Mouse (Mus musculus) liver, embryonic 11.5 days (tissue): ENCODE data around the gene Cyb561d2. TPM values are rescaled to one million over a fixed set of nuclear protein-coding genes. Genes with fewer than 3 reads are reported as not detected.

ENCODE experiments used
- ATAC-seq: fragments of 200-750 bp; cut with Nextera tagmentation; replicated peaks from 2 replicates; pipeline ENCODE4 v1.8.0; 2017; ENCODE audit warnings: moderate number of reproducible peaks, mild to moderate bottlenecking, moderate TSS enrichment, moderate library complexity; ENCODE audit not compliant: low FRiP score
- DNase-seq: peaks from one replicate; pipeline ENCODE4 v3.0.0-alpha.2; 2017; ENCODE audit warnings: low spot score
- H3K27ac ChIP-seq: fragments of 300-500 bp; sonication (generic); 2 replicates; pipeline ENCODE4 v1.5.1; 2014; ENCODE audit warnings: mild to moderate bottlenecking, low read depth, low read length, control low read depth
- H3K27me3 ChIP-seq: fragments of 300-500 bp; sonication (generic); replicated peaks from 2 replicates; pipeline ENCODE4 v1.6.1; 2014; ENCODE audit warnings: low read length, mixed read lengths; ENCODE audit not compliant: control insufficient read depth, insufficient read depth
- H3K36me3 ChIP-seq: fragments of 300-500 bp; sonication (generic); 2 replicates; pipeline ENCODE4 v1.6.1; 2014; ENCODE audit warnings: mild to moderate bottlenecking, low read length, moderate library complexity, mixed read lengths; ENCODE audit not compliant: control insufficient read depth, insufficient read depth
- H3K4me1 ChIP-seq: fragments of 300-500 bp; sonication (generic); replicated peaks from 2 replicates; pipeline ENCODE4 v1.6.1; 2014; ENCODE audit warnings: low read length, mixed read lengths; ENCODE audit not compliant: control insufficient read depth, insufficient read depth
- H3K4me2 ChIP-seq: fragments of 300-500 bp; sonication (generic); 2 replicates; pipeline ENCODE4 v1.6.1; 2014; ENCODE audit warnings: mild to moderate bottlenecking, control low read depth, moderate library complexity
- H3K4me3 ChIP-seq: fragments of 300-500 bp; sonication (generic); 2 replicates; pipeline ENCODE4 v1.5.1; 2014; ENCODE audit warnings: low read depth, low read length, control low read depth
- H3K9ac ChIP-seq: fragments of 300-500 bp; sonication (generic); 2 replicates; pipeline ENCODE4 v1.6.1; 2014; ENCODE audit warnings: low read depth, low read length, control low read depth
- H3K9me3 ChIP-seq: fragments of 300-500 bp; sonication (generic); 2 replicates; pipeline ENCODE4 v1.6.1; 2016; ENCODE audit warnings: low read length, inconsistent platforms, mixed read lengths; ENCODE audit not compliant: control insufficient read depth
- WGBS: fragments of 180-500 bp; shearing (Covaris S2); extraction: QIAGEN DNeasy Blood & Tissue Kit; methylation state at CpG from one replicate; pipeline ENCODE4 v1.1.7; 2014; 5-methylcytosine and 5-hydroxymethylcytosine counted together
- polyA plus RNA-seq: library from polyadenylated mRNA; unstranded; fragments of >200 nt; fragmentation: Nextera tagmentation; extraction: Ambion mirVana; gene quantifications from 2 replicates; pipeline ENCODE4 v1.2.1, GENCODE M21; 2014

The Cyb561d2 gene
- polyA plus RNA-seq, 1 experiment from 2014 or later: 28.9 TPM

DNA sequence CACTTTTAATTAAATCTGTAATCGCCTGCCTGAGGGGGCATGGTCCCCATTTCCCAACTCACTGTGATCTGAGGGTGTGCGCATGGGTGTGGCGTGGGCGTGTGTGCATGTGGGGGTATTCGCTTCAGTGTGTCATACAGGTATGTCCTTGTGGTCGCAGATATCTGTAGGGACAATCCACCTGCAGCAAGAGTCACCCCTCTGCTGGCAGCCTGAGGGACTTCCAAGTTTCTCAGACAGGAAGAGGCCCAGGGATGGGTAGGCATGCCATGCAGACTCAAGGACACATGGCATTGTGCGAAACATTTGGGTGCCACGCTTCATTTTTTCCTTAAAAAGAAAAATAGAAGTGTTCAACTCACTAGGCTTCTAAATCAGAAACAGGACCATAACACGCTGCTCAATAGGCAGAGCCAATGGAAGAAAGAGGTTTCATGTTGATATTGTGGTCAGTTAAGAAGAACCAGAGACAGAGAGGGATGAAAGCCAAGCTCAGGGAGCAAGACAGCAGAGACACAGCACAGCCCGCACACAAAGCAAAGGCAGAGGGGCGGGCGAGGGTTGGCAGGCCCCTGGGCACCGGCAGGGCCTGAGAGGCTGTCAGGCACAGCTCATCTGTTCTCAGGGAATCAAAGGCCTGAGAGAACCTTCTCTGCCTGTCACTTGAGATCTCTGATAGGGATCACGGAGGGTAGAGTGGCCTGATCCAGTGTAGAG lies 31.5 kb downstream of the Cyb561d2 start:
- 81% methylated on average over 14 of the region's 14 CpGs for WGBS
- Histone ChIP-seq H3K27me3 (peaks cover 13% of the 10 kb centered on the region), H3K9me3 (no peaks in the 10 kb centered on the region), H3K4me2 (no peak overlapping the region), H3K36me3 (no peaks in the 10 kb centered on the region), H3K27ac (no peak overlapping the region), H3K9ac (no peak overlapping the region), H3K4me3 (no peak overlapping the region), H3K4me1 (0 out of 2 replicates have a peak, but pooled peaks cover 4% of the 10 kb centered on the region)
- DNase-seq (no peak), ATAC-seq (no peak)

DNA sequence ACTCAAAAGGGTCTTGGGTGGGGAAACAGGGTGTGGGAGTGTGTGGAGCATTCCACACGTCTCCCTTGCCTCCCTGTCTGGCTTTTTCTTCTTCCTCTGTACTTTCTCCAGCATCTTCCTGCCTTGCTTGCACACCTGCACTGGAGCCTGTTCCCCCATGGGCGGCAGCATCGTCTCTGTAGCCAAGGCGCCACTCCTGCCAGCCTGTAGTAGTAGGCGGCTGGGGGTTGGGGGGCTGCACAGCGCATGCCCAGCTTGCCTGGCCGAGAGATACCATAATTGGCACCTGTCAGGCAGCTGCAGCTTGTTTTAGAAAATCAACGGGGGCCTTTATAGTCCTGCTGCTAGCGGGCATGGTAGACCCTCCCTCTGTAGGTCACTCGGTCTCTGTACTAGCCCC lies 33.7 kb downstream of the Cyb561d2 start:
- DNase-seq (no peak), ATAC-seq (no peak)
- no peak overlapping the region for H3K4me2 ChIP-seq
- H3K9me3 ChIP-seq: no peaks in the 10 kb centered on the region
- no peaks in the 10 kb centered on the region for H3K36me3 ChIP-seq
- H3K27ac ChIP-seq: no peak overlapping the region
- WGBS: 54% methylated on average over 10 of the region's 10 CpGs
- no peak overlapping the region for H3K4me3 ChIP-seq
- H3K9ac ChIP-seq: no peak overlapping the region
- 0 out of 2 replicates have a peak, but pooled peaks cover 4% of the 10 kb centered on the region for H3K4me1 ChIP-seq
- H3K27me3 ChIP-seq: peaks cover 10% of the 10 kb centered on the region; the same call in 1 of the 2 replicates

DNA sequence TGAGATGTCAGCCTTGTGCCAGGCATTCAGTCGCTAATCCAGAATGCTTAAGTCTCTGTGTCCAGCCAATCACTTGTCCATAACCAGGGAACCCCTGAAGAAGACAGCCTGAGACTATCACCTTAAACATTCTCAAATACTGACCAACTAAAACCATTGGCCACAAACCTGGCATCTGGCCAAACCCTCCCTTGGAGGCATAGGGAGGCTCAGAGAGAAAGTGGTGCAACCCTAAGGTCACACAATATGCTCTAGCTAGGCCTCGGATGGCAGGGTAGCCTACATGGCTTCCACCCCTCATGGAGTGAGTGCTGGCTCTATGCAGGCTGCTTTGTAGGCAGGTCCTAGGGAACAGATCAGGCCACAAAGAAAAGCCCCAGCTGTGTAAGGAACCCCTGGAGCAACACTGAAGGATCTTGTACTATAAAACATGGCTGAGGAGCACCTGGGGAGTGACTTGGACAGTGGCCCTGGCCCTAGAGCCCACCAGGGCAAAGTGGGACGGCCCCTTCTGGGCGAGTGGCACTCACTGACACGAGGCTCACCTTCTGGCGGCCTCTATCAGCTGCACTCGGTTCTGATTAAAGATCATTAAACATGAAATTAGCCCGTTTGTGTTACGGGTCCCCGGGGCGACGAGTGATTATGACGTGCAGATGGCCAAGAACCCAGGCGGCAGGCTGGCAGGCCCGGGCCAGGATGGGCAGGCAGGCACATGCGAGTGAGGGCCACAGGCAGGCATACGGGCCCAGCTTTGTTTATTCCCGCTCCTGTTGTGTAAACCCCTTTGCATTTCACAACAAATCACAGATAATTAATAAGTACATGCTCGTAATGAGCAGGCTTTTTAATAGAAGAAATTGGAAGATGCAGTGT lies 37.1 kb downstream of the Cyb561d2 start:
- H3K9me3 ChIP-seq: no peaks in the 10 kb centered on the region
- H3K9ac ChIP-seq: no peak overlapping the region
- no peaks in the 10 kb centered on the region for H3K36me3 ChIP-seq
- peaks cover 8% of the 10 kb centered on the region; the same call in 1 of the 2 replicates for H3K27me3 ChIP-seq
- H3K27ac ChIP-seq: no peak overlapping the region
- H3K4me3 ChIP-seq: no peak overlapping the region
- H3K4me2 ChIP-seq: no peak overlapping the region
- no peak for ATAC-seq
- no peaks in the 10 kb centered on the region for H3K4me1 ChIP-seq
- 77% methylated on average over 19 of the region's 19 CpGs for WGBS
- DNase-seq: no peak

DNA sequence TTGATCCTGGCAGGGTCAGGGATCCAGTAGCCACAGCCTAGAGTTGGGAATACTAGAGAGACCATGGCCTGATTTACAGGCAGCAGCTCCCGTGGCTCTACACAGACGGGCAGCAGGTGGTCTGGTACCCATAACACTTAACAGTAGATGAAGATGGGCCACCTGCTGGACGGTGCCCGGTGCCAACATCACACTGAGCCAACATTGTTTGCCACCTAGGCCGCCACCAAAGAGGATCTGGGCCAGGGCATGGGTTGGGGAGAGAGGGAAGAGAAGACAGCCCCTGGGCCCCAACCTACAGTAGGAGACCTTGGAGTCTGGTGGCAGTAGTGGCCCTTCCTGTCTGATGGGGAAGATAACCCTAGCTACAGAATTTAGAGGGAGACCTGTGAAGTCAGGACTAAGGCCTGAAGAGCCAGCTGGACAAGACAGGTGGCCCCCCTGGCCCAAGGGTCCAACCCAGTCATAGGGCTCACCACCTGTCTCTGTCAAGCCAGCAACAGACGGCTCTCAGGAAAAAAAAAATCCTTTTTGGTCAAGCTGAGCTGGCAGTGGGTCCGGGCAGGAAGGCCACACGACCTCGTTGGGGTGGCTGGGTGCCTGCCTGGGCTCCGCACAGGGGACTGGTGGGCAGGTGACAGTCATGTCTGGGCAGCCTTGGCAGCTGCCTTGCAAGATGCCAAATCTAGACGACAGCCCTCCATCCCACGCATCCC lies 39.7 kb downstream of the Cyb561d2 start:
- H3K27me3 ChIP-seq: no peaks in the 10 kb centered on the region; the same call in 1 of the 2 replicates
- WGBS: 82% methylated on average over 12 of the region's 12 CpGs

DNA sequence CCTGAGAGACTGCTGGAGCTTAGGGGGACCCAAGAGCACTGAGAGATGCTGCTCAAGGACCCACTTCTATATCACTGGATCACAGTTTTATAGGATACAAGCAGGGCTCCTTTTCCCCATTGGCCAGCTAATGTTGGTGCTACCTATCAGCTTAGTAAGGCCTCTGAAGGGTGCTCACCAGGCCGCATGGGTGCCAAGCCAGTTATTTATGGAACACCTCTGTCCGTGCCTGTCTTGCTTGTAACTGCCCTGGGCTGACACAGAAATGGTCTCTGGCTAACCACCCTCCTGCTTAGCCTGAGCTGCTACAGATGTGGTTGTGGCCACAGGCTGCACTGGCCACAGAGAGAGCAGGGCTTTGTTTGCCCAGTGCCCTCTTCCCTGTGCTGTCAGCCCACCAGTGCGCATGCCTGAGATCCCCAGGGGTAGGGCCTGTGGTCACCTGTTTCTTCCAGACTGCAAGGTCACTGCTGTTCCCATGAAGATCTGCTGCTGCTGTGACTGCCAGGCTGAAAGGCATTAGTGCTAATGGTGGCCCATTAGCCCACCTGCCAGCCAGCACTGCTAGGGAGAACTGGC lies 41.2 kb downstream of the Cyb561d2 start:
- 81% methylated on average over 3 of the region's 3 CpGs for WGBS
- no peak overlapping the region for H3K27ac ChIP-seq

More for the DNA sequence above, 39.7 kb downstream of the Cyb561d2 start:
- no peaks in the 10 kb centered on the region for H3K4me1 ChIP-seq
- ATAC-seq (no peak), DNase-seq (no peak)
- H3K4me2 ChIP-seq: no peak overlapping the region
- no peak overlapping the region for H3K27ac ChIP-seq
- no peak overlapping the region for H3K9ac ChIP-seq
- H3K36me3 ChIP-seq: no peaks in the 10 kb centered on the region
- no peaks in the 10 kb centered on the region for H3K9me3 ChIP-seq
- H3K4me3 ChIP-seq: no peak overlapping the region

DNA sequence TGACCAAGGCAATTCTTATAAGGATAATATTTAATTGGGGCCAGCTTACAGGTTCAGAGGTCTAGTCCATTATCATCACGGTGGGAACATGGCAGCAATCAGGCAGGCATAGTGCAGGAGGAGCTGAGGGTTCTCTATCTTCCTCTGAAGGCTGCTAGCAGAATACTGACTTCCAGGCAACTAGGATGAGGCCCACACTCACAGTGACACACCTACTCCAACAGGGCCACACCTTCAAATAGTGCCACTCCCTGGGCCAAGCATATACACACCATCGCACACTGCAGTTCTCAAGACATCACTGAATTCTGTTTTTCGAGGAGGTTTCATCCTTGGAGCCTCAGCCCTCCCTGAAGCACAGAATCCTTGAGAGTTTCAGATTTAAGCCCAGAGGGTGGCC lies 45.6 kb downstream of the Cyb561d2 start:
- Histone ChIP-seq H3K4me3 (no peak overlapping the region), H3K36me3 (no peaks in the 10 kb centered on the region), H3K9me3 (no peaks in the 10 kb centered on the region), H3K27ac (no peak overlapping the region), H3K4me1 (peaks cover 20% of the 10 kb centered on the region), H3K9ac (no peak overlapping the region), H3K27me3 (no peaks in the 10 kb centered on the region), H3K4me2 (peak overlapping the region; percentile 47)
- ATAC-seq (peak; percentile 73), DNase-seq (no peak)
- 56% methylated on average over 3 of the region's 3 CpGs for WGBS

More for the DNA sequence above, 41.2 kb downstream of the Cyb561d2 start:
- H3K4me3 ChIP-seq: no peak overlapping the region
- H3K9ac ChIP-seq: no peak overlapping the region
- ATAC-seq (no peak), DNase-seq (no peak)
- no peaks in the 10 kb centered on the region for H3K9me3 ChIP-seq
- no peak overlapping the region for H3K4me2 ChIP-seq
- no peaks in the 10 kb centered on the region; the same call in 1 of the 2 replicates for H3K27me3 ChIP-seq
- H3K36me3 ChIP-seq: no peaks in the 10 kb centered on the region
- peaks cover 8% of the 10 kb centered on the region for H3K4me1 ChIP-seq

DNA sequence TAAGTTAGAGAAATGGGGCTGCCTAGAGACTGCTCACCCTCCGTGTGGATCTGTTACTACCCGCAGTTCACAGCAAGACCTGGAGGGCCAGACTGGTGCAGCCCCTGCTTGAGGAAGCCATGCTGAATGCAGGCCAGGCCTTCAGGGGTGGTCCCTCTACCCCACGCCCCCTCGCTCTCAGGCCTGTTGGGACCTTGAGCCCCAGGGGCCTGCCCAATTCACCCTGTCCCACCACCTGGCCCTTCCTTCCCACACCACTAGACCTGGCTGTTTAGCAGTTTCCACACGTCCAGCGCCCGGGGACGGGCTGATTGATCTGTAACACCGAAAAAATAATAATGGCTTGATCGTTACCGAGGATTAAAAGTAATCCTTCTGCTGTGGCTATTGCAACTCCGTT lies 47.8 kb downstream of the Cyb561d2 start:
- Histone ChIP-seq H3K4me3 (no peak overlapping the region), H3K4me1 (peaks cover 24% of the 10 kb centered on the region), H3K4me2 (no peak overlapping the region), H3K36me3 (no peaks in the 10 kb centered on the region), H3K9ac (no peak overlapping the region), H3K9me3 (no peaks in the 10 kb centered on the region), H3K27ac (no peak overlapping the region), H3K27me3 (no peaks in the 10 kb centered on the region)
- DNase-seq: no peak
- 83% methylated on average over 12 of the region's 12 CpGs for WGBS
- ATAC-seq: no peak

DNA sequence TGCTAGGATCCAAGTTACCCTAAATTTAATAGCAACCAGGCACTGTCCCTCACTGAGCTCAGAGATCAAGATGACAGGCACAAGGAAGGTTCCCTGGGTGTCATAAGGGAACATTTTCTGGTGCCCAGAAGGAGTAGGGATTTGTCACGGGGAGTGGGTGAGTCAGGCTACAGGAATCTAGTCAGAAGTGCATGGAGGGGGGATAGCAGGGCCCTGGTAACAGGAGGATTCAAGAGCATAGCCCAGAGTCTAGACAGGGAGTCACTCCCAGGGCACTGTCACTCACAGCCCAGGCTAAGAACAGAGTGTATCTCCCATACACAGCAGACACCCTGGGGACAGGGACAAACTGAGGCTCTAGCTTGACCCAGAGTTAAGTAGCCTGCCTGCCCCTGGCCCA lies 48.5 kb downstream of the Cyb561d2 start:
- no peak overlapping the region for H3K4me2 ChIP-seq
- H3K4me3 ChIP-seq: no peak overlapping the region
- WGBS: 46% methylated on average over 1 of the region's 1 CpGs
- DNase-seq (no peak), ATAC-seq (no peak)
- H3K27ac ChIP-seq: no peak overlapping the region
- H3K36me3 ChIP-seq: no peaks in the 10 kb centered on the region
- H3K27me3 ChIP-seq: no peaks in the 10 kb centered on the region
- H3K9ac ChIP-seq: no peak overlapping the region
- peaks cover 24% of the 10 kb centered on the region for H3K4me1 ChIP-seq
- no peaks in the 10 kb centered on the region for H3K9me3 ChIP-seq
